Mouse (Mus musculus) embryonic facial prominence, embryonic 14.5 days (tissue): ENCODE measurements around the gene Pam16. TPM values are rescaled to one million over a fixed set of nuclear protein-coding genes. Genes with fewer than 3 reads are reported as not detected.

ENCODE experiments used
- ATAC-seq: fragments of 200-750 bp; cut with Nextera tagmentation; 2 replicates; pipeline ENCODE4 v1.8.0; 2017; ENCODE audit warnings: low read depth, moderate number of reproducible peaks, moderate TSS enrichment
- DNase-seq: peaks from one replicate; pipeline ENCODE4 v3.0.0-alpha.2; 2015; ENCODE audit warnings: low spot score
- H3K27ac ChIP-seq: fragments of 300-500 bp; sonication (generic); replicated peaks from 2 replicates; pipeline ENCODE4 v1.5.1; 2014; ENCODE audit warnings: low read depth, mild to moderate bottlenecking, low read length, moderate library complexity
- H3K27me3 ChIP-seq: fragments of 300-500 bp; sonication (generic); replicated peaks from 2 replicates; pipeline ENCODE4 v1.6.1; 2014; ENCODE audit warnings: low read length; ENCODE audit not compliant: control insufficient read depth, insufficient read depth
- H3K36me3 ChIP-seq: fragments of 300-500 bp; sonication (generic); 2 replicates; pipeline ENCODE4 v1.6.1; 2014; ENCODE audit warnings: low read length, mixed read lengths; ENCODE audit not compliant: control insufficient read depth, insufficient read depth
- H3K4me1 ChIP-seq: fragments of 300-500 bp; sonication (generic); 2 replicates; pipeline ENCODE4 v1.6.1; 2014; ENCODE audit warnings: antibody characterized with exemption, low read length; ENCODE audit not compliant: control insufficient read depth, insufficient read depth
- H3K4me2 ChIP-seq: fragments of 300-500 bp; sonication (generic); 2 replicates; pipeline ENCODE4 v1.6.1; 2014; ENCODE audit warnings: low read depth, mild to moderate bottlenecking, low read length, moderate library complexity, mixed read lengths
- H3K4me3 ChIP-seq: fragments of 300-500 bp; sonication (generic); 2 replicates; pipeline ENCODE4 v1.5.1; 2014; ENCODE audit warnings: low read depth, mild to moderate bottlenecking, low read length
- H3K9ac ChIP-seq: fragments of 300-500 bp; sonication (generic); 2 replicates; pipeline ENCODE4 v1.6.1; 2014; ENCODE audit warnings: low read depth, mild to moderate bottlenecking, low read length, moderate library complexity, mixed read lengths
- H3K9me3 ChIP-seq: fragments of 300-500 bp; sonication (generic); 2 replicates; pipeline ENCODE4 v1.6.1; 2016; ENCODE audit warnings: low read length; ENCODE audit not compliant: control insufficient read depth
- WGBS: fragments of 180-500 bp; shearing (Covaris S2); extraction: QIAGEN DNeasy Blood & Tissue Kit; methylation state at CpG from one replicate; pipeline ENCODE4 v1.1.7; 2014; 5-methylcytosine and 5-hydroxymethylcytosine counted together
- polyA plus RNA-seq: library from polyadenylated mRNA; unstranded; fragments of >200 nt; fragmentation: Nextera tagmentation; extraction: Ambion mirVana; gene quantifications from 2 replicates; pipeline ENCODE4 v1.2.1, GENCODE M21; 2014

Gene Pam16
- polyA plus RNA-seq, 1 experiment from 2014 or later: 90.9 TPM

DNA sequence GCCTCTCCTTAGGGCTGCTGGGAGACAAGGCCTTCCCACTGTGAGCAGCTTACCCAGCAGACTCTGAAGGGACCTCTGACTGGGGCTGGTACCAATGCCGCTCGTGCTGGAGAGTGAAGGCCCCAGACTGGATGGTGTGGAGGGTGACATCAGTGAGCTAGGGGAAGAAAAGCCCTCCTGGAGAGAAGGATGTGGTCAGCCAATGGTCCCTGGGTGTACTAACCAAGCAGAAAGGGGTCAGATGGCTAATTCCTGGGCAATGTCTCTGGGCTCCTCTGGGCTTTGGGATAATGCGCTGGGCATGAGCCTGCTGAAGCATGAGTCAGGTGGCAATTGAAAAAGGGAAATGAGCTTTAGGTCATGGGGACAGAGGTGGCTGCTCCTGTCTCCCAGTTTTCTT is 8.9 kb upstream of the Pam16 start:
- ATAC-seq (no peak), DNase-seq (no peak)
- WGBS: 90% methylated on average over 3 of the region's 3 CpGs
- Histone ChIP-seq H3K4me3 (no peak overlapping the region), H3K27ac (no peak overlapping the region), H3K27me3 (no peaks in the 10 kb centered on the region), H3K4me2 (no peak overlapping the region), H3K4me1 (no peaks in the 10 kb centered on the region), H3K9ac (no peak overlapping the region), H3K9me3 (no peaks in the 10 kb centered on the region), H3K36me3 (no peaks in the 10 kb centered on the region; the same call in 1 of the 2 replicates)

GRCm38 (mm10) chr16:4632050-4632449 is 7.3 kb upstream of the Pam16 start:
- ATAC-seq (peak; percentile 47; the same call in 1 of the 2 replicates), DNase-seq (peak; percentile 59)
- no peaks in the 10 kb centered on the region for H3K27me3 ChIP-seq
- no peak overlapping the region for H3K4me3 ChIP-seq
- H3K9me3 ChIP-seq: no peaks in the 10 kb centered on the region
- H3K36me3 ChIP-seq: peaks cover 5% of the 10 kb centered on the region; the same call in 1 of the 2 replicates
- H3K27ac ChIP-seq: no peak overlapping the region
- no peak overlapping the region for H3K9ac ChIP-seq
- 43% methylated on average over 7 of the region's 7 CpGs for WGBS
- H3K4me1 ChIP-seq: no peaks in the 10 kb centered on the region
- no peak overlapping the region for H3K4me2 ChIP-seq

- peak; percentile 53 for ATAC-seq
- Histone ChIP-seq H3K9me3 (no peaks in the 10 kb centered on the region), H3K9ac (no peak overlapping the region), H3K27ac (no peak overlapping the region), H3K4me3 (no peak overlapping the region), H3K36me3 (peaks cover 10% of the 10 kb centered on the region; the same call in 1 of the 2 replicates), H3K4me2 (no peak overlapping the region), H3K4me1 (no peaks in the 10 kb centered on the region; the same call in 1 of the 2 replicates), H3K27me3 (no peaks in the 10 kb centered on the region)
- WGBS: 28% methylated on average over 6 of the region's 6 CpGs
- DNase-seq: peak; percentile 51
These were observed 5.2 kb upstream of the Pam16 start for GRCm38 (mm10) chr16:4629950-4630349.

GRCm38 (mm10) chr16:4628898-4629419 is 4.2 kb upstream of the Pam16 start:
- no peaks in the 10 kb centered on the region for H3K27me3 ChIP-seq
- no peak for DNase-seq
- no peak overlapping the region for H3K27ac ChIP-seq
- 84% methylated on average over 9 of the region's 9 CpGs for WGBS
- peaks cover 1% of the 10 kb centered on the region; the same call in 1 of the 2 replicates for H3K4me1 ChIP-seq
- no peak overlapping the region for H3K9ac ChIP-seq
- no peaks in the 10 kb centered on the region for H3K9me3 ChIP-seq
- ATAC-seq: no peak
- H3K4me2 ChIP-seq: no peak overlapping the region
- peaks cover 10% of the 10 kb centered on the region; the same call in 1 of the 2 replicates for H3K36me3 ChIP-seq
- no peak overlapping the region for H3K4me3 ChIP-seq

DNA sequence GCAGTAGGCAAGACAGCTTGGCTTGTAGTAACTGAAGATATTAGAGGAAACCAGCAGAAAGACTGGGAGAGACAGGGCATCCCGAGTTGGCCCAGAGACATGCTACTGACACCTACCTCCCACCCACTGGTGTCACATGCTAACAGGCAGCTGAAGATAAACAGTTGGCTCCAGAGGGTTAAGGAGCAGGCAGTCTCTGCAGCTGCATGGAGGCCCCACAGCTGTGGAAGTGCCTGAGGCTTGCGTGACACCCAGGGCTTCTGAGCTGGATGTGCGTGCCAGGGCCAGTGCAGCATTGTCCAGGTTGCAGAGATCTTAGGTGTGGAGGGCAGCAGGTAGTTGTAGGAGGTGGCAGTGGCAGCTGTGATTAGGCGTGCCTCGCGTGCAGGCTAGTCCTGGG is 2.3 kb upstream of the Pam16 start:
- DNase-seq (no peak), ATAC-seq (no peak)
- Histone ChIP-seq H3K4me3 (no peak overlapping the region), H3K9ac (no peak overlapping the region), H3K27ac (no peak overlapping the region), H3K4me1 (peaks cover 11% of the 10 kb centered on the region), H3K4me2 (no peak overlapping the region), H3K36me3 (peaks cover 10% of the 10 kb centered on the region; the same call in 1 of the 2 replicates), H3K27me3 (no peaks in the 10 kb centered on the region), H3K9me3 (no peaks in the 10 kb centered on the region)
- WGBS: 86% methylated on average over 6 of the region's 6 CpGs

DNA sequence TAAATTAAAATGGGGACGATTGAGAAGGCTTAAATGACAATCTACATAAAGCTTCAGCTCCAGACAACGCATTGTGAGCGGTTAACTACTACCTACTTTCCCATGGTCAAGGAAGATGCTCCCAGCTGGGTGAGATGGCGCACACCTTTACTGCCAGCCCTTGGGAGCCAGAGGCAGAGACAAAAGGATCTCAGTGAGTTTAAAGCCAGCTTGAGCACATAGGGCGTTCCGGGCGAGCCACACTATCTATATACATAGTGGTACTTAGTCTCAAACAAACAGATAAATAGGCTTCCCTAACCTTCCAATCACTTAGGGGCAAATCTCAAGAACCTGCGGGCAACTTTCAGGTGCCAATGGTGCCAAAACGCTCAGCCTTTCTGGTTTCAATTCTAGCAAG is 714 bp downstream of the Pam16 start:
- Histone ChIP-seq H3K4me2 (peak overlapping the region; percentile 84), H3K4me3 (peak overlapping the region; percentile 54), H3K27me3 (no peaks in the 10 kb centered on the region), H3K27ac (peak overlapping the region; percentile 71), H3K4me1 (peaks cover 11% of the 10 kb centered on the region), H3K9ac (peak overlapping the region; percentile 75), H3K9me3 (no peaks in the 10 kb centered on the region), H3K36me3 (peaks cover 15% of the 10 kb centered on the region; the same call in 1 of the 2 replicates)
- DNase-seq: no peak
- 17% methylated on average over 9 of the region's 9 CpGs for WGBS
- no peak for ATAC-seq

GRCm38 (mm10) chr16:4616829-4617228 is 8.0 kb downstream of the Pam16 start:
- H3K27ac ChIP-seq: no peak overlapping the region
- peaks cover 75% of the 10 kb centered on the region for H3K36me3 ChIP-seq
- no peaks in the 10 kb centered on the region for H3K4me1 ChIP-seq
- no peaks in the 10 kb centered on the region for H3K9me3 ChIP-seq
- no peak overlapping the region for H3K4me2 ChIP-seq
- no peaks in the 10 kb centered on the region for H3K27me3 ChIP-seq
- DNase-seq (no peak), ATAC-seq (no peak)
- H3K9ac ChIP-seq: no peak overlapping the region
- 70% methylated on average over 2 of the region's 4 CpGs for WGBS
- no peak overlapping the region for H3K4me3 ChIP-seq

DNA sequence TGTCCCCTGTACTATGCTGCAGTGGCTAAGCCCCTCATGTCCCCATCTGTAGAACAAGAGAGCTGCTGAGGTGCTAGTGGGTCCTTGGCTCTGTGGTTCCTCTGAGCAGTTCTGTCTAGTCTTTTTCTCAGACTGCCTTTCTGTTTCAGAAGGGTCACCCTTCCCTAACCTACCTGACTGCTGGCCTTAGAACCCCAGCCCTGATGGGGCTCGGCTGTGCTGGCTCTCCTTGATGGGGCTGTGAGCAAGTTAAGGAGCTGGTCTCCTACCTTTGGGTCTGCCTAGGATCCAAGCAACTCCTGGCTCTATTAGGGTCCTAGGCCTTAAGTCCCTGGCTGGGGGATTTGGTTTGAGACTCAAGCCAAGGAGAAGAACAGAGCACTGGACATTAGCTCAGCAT is 9.5 kb downstream of the Pam16 start:
- ATAC-seq: no peak
- no peak for DNase-seq
- Histone ChIP-seq H3K27me3 (no peaks in the 10 kb centered on the region), H3K27ac (no peak overlapping the region), H3K4me2 (no peak overlapping the region), H3K4me1 (no peaks in the 10 kb centered on the region), H3K9ac (no peak overlapping the region), H3K36me3 (peaks cover 89% of the 10 kb centered on the region), H3K4me3 (no peak overlapping the region), H3K9me3 (no peaks in the 10 kb centered on the region)
- 79% methylated on average over 1 of the region's 1 CpGs for WGBS

GRCm38 (mm10) chr16:4614639-4615038 is 10.1 kb downstream of the Pam16 start:
- WGBS: 93% methylated on average over 3 of the region's 3 CpGs
- Histone ChIP-seq H3K4me3 (no peak overlapping the region), H3K27ac (no peak overlapping the region), H3K4me2 (no peak overlapping the region), H3K9ac (no peak overlapping the region), H3K9me3 (no peaks in the 10 kb centered on the region), H3K36me3 (peaks cover 95% of the 10 kb centered on the region), H3K27me3 (no peaks in the 10 kb centered on the region), H3K4me1 (no peaks in the 10 kb centered on the region)
- DNase-seq (no peak), ATAC-seq (no peak)
